Mouse (Mus musculus): ENCODE measurements around the gene Olfr576. TPM values are rescaled to one million over a fixed set of nuclear protein-coding genes. Genes with fewer than 3 reads are reported as not detected.

Olfr576 gene
- polyA plus RNA-seq (2012; rRNA removed): not detected in 2 replicates

DNA sequence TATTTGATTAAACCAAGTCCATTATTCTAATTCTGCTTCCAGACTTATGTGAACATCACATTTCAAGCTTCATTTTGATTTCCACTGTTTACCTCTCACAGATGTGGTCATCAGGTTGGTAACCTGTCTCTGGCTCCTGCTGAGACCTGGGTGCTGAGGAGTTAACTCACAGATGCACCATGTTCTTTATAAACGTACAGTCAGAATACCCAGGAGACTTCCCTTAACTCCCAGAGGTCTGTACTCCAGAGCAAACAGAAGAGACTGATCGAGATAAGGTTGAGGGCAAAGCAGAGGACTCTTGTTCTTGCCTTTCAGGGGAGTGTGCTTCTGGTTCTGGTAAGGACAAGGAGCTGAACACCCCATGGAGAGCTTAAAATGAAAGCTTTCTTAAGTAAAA, at the start of gene Olfr576:
Gene Olfr576, plus strand, starts transcription at position 301 of the 400 bp plus-strand sequence.

GRCm38 (mm10) chr7:102917032-102917875, 45.2 kb upstream of the Olfr576 start, which contains the start of gene Olfr571:
Gene Olfr571, minus strand, starts transcription at chr7:102917536.

DNA sequence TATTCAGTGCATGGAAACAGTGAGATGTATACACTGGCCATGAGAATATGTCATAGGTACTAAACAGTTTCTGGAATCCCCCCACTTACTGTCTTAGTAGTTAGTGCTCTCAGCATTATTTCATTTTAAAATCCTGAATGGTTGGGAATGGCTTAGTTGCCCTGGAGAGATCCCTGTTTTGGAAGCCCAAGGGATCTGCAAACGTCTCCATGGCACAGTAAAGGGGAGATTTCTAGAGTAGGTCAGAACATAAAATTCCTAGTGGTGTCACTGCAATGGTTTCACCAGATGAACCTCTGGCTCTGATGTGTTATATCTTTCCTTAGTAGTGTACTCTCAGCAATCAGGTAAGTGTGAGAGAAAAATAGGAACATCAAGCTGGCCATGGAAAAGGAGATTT, 38.4 kb upstream of the Olfr576 start, which contains the start of gene Olfr572:
Gene Olfr572, plus strand, starts transcription at position 301 of the 400 bp plus-strand sequence.

DNA sequence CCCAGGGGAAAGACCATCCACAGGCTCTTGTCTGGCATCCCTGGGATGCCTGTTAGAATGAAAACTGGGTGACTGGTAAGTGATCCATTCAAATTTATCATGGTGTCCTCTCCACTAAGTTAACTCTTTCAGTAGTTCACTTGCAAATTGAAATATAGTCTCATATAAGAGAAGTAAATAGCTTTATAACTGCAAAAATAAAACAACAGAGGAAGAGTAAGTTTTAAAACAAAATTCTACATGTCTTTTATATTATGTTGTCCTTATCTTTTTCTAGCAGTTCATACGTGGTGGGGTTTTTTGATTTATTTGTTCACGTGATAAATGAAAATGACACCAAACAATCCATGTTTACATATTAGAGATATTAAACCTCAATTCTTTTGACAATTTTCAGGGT, 20.0 kb upstream of the Olfr576 start, which contains the start of gene Olfr573-ps1:
Gene Olfr573-ps1, minus strand, starts transcription at position 101 of the 400 bp plus-strand sequence.

GRCm38 (mm10) chr7:102948167-102948566, 14.3 kb upstream of the Olfr576 start, which contains the start of gene Olfr574:
Gene Olfr574, plus strand, starts transcription at chr7:102948467.

DNA sequence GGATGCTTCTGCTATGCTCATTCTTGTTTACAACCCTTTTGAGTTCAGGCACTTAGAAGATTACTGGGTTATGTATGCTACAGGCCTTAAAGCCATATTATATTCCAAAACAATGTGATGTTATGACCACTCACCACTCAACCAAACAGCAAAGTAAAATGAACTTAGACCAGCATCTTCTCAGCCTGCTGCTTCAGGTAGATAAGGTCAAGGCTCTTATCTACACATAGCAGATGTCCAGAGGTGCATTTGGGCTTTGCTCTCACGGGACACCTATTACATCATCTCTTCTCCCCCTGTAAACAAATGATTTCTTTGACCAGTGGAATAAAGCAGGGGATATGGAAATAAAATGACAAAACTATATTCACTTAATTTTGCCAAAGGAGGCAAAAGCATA, 3.9 kb upstream of the Olfr576 start, which contains the start of gene Olfr575:
Gene Olfr575, minus strand, starts transcription at position 183 of the 400 bp plus-strand sequence.

GRCm38 (mm10) chr7:102975843-102976242, 13.4 kb downstream of the Olfr576 start, which contains the start of gene Olfr577:
Gene Olfr577, minus strand, starts transcription at chr7:102975943.

DNA sequence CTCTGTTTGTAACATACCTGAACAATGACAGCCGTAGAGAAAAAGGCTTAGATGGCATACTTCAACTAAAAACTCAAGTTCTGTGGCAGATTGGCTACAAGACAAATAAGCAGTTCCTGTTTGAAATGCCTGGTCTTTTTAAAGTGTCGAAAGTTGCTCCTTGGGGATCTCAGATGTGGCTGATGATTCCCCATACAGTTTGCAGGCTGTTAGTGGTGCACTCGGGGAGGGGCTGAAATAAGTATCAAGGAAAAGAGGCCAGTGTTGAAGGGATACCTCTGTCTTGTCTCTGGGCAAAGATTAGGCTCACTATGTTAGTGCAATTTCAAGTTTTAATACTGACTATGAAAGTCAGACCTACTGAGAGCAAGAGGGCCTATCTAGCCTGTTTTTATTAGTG, 26.8 kb downstream of the Olfr576 start, which contains the start of gene Olfr578:
Gene Olfr578, minus strand, starts transcription at position 101 of the 400 bp plus-strand sequence.

Other genes with a start within 250 kb of the Olfr576 start
- gene Olfr33, start 243.6 kb upstream of the Olfr576 start, polyA plus RNA-seq (2012; rRNA removed): not detected in 2 replicates
- not detected in 2 replicates for gene Olfr559, start 235.2 kb upstream of the Olfr576 start, polyA plus RNA-seq (2012; rRNA removed)
- gene Olfr560, start 203.3 kb upstream of the Olfr576 start, polyA plus RNA-seq (2012; rRNA removed): not detected in 2 replicates
- gene Olfr78, start 203.2 kb upstream of the Olfr576 start, polyA plus RNA-seq (2012; rRNA removed): 0.09 and 0.43 TPM in 2 replicates
- gene Olfr561, start 191.4 kb upstream of the Olfr576 start, polyA plus RNA-seq (2012; rRNA removed): not detected in 2 replicates
- not detected in 2 replicates for gene Olfr564, start 159.2 kb upstream of the Olfr576 start, polyA plus RNA-seq (2012; rRNA removed)
- not detected in 2 replicates for gene Olfr566, start 103.9 kb upstream of the Olfr576 start, polyA plus RNA-seq (2012; rRNA removed)
- not detected in 2 replicates for gene Olfr568, start 85.5 kb upstream of the Olfr576 start, polyA plus RNA-seq (2012; rRNA removed)
- not detected in 2 replicates for gene Olfr569, start 71.8 kb upstream of the Olfr576 start, polyA plus RNA-seq (2012; rRNA removed)
- 0.12 and 0.13 TPM in 2 replicates for gene Olfr570, start 68.1 kb upstream of the Olfr576 start, polyA plus RNA-seq (2012; rRNA removed)
- 0.09 TPM in 1 of 2 replicates, not detected in the other for gene Olfr571, start 45.1 kb upstream of the Olfr576 start, polyA plus RNA-seq (2012; rRNA removed)
- not detected in 2 replicates for gene Olfr572, start 38.3 kb upstream of the Olfr576 start, polyA plus RNA-seq (2012; rRNA removed)
- gene Olfr573-ps1, start 20.1 kb upstream of the Olfr576 start, polyA plus RNA-seq (2012; rRNA removed): not detected in 2 replicates
- not detected in 2 replicates for gene Olfr574, start 14.2 kb upstream of the Olfr576 start, polyA plus RNA-seq (2012; rRNA removed)
- gene Olfr575, start 3.9 kb upstream of the Olfr576 start, polyA plus RNA-seq (2012; rRNA removed): not detected in 2 replicates
- not detected in 2 replicates for gene Olfr577, start 13.3 kb downstream of the Olfr576 start, polyA plus RNA-seq (2012; rRNA removed)
- gene Olfr578, start 26.7 kb downstream of the Olfr576 start, polyA plus RNA-seq (2012; rRNA removed): not detected in 2 replicates
- not detected in 2 replicates for gene Olfr582, start 75.4 kb downstream of the Olfr576 start, polyA plus RNA-seq (2012; rRNA removed)
- not detected in 2 replicates for gene Olfr583, start 88.6 kb downstream of the Olfr576 start, polyA plus RNA-seq (2012; rRNA removed)
- not detected in 2 replicates for gene Olfr584, start 119.2 kb downstream of the Olfr576 start, polyA plus RNA-seq (2012; rRNA removed)
- gene Olfr585, start 135.1 kb downstream of the Olfr576 start, polyA plus RNA-seq (2012; rRNA removed): not detected in 2 replicates
- gene Olfr586, start 163.0 kb downstream of the Olfr576 start, polyA plus RNA-seq (2012; rRNA removed): not detected in 2 replicates
- not detected in 2 replicates for gene Olfr588-ps1, start 178.2 kb downstream of the Olfr576 start, polyA plus RNA-seq (2012; rRNA removed)
- gene Olfr589, start 193.7 kb downstream of the Olfr576 start, polyA plus RNA-seq (2012; rRNA removed): not detected in 2 replicates
- gene Olfr591, start 215.7 kb downstream of the Olfr576 start, polyA plus RNA-seq (2012; rRNA removed): not detected in 2 replicates
- not detected in 2 replicates for gene Olfr592, start 222.1 kb downstream of the Olfr576 start, polyA plus RNA-seq (2012; rRNA removed)
- gene Olfr593, start 249.2 kb downstream of the Olfr576 start, polyA plus RNA-seq (2012; rRNA removed): not detected in 2 replicates

Measured in central nervous system, embryonic 14 days (tissue).